Mouse (Mus musculus): ENCODE data around the gene Asb10. TPM values are rescaled to one million over a fixed set of nuclear protein-coding genes. Genes with fewer than 3 reads are reported as not detected.

The Asb10 gene
- polyA plus RNA-seq, 2 experiments, result 1.1 to 2.7 TPM

- Histone ChIP-seq H3K27me3 (ENCODE audit: control insufficient read depth, insufficient read depth, low read length) (peaks cover 57% of the 10 kb centered on the region), H3K4me1 (ENCODE audit: control insufficient read depth, insufficient read depth, low read length) (peaks cover 4% of the 10 kb centered on the region; the same call in 1 of the 2 replicates), H3K4me2 (replicated peaks; ENCODE audit: low read depth, low read length, severe bottlenecking) (no peak overlapping the region), H3K9me3 (ENCODE audit: control insufficient read depth, low read length) (no peaks in the 10 kb centered on the region), H3K4me3 (replicated peaks; ENCODE audit: low read length) (no peak overlapping the region), H3K9ac (ENCODE audit: low read depth, low read length, severe bottlenecking) (no peak overlapping the region), H3K27ac (replicated peaks; ENCODE audit: low read depth, low read length) (no peak overlapping the region), H3K36me3 (ENCODE audit: control insufficient read depth, insufficient read depth, low read length) (no peaks in the 10 kb centered on the region)
- TF ChIP-seq POLR2A (IDR thresholded peaks at IDR 0.05; ENCODE audit: borderline replicate concordance, extremely low read depth, insufficient read depth, insufficient read length), result no peak
- no peak for DNase-seq (ENCODE audit: low spot score)
- ATAC-seq (ENCODE audit: low FRiP score, low read depth), result no peak
- 58% methylated on average over 8 of the region's 8 CpGs for WGBS
These were observed 19.4 kb downstream of the Asb10 start for GRCm38 (mm10) chr5:24521366-24521765.

GRCm38 (mm10) chr5:24512271-24512670 is 28.5 kb downstream of the Asb10 start:
- ATAC-seq (ENCODE audit: low FRiP score, low read depth) (no peak), DNase-seq (ENCODE audit: low spot score) (no peak)
- no peak overlapping the region for H3K27ac ChIP-seq (replicated peaks; ENCODE audit: low read depth, low read length)
- no peak for TF ChIP-seq POLR2A (IDR thresholded peaks at IDR 0.05; ENCODE audit: borderline replicate concordance, extremely low read depth, insufficient read depth, insufficient read length)
- H3K4me3 ChIP-seq (replicated peaks; ENCODE audit: low read length), result no peak overlapping the region
- WGBS, result 55% methylated on average over 8 of the region's 8 CpGs
- no peak overlapping the region for H3K9ac ChIP-seq (ENCODE audit: low read depth, low read length, severe bottlenecking)
- H3K27me3 ChIP-seq (ENCODE audit: control insufficient read depth, insufficient read depth, low read length), result no peaks in the 10 kb centered on the region
- H3K4me2 ChIP-seq (replicated peaks; ENCODE audit: low read depth, low read length, severe bottlenecking), result no peak overlapping the region
- H3K36me3 ChIP-seq (ENCODE audit: control insufficient read depth, insufficient read depth, low read length), result no peaks in the 10 kb centered on the region
- no peaks in the 10 kb centered on the region for H3K4me1 ChIP-seq (ENCODE audit: control insufficient read depth, insufficient read depth, low read length)
- no peaks in the 10 kb centered on the region for H3K9me3 ChIP-seq (ENCODE audit: control insufficient read depth, low read length)

GRCm38 (mm10) chr5:24510635-24511034 is 30.1 kb downstream of the Asb10 start:
- no peak for ATAC-seq (ENCODE audit: low FRiP score, low read depth)
- no peaks in the 10 kb centered on the region for H3K36me3 ChIP-seq (ENCODE audit: control insufficient read depth, insufficient read depth, low read length)
- H3K9ac ChIP-seq (ENCODE audit: low read depth, low read length, severe bottlenecking), result no peak overlapping the region

GRCm38 (mm10) chr5:24508406-24508805 is 32.4 kb downstream of the Asb10 start:
- 93% methylated on average over 7 of the region's 7 CpGs for WGBS
- no peak for TF ChIP-seq POLR2A (IDR thresholded peaks at IDR 0.05; ENCODE audit: borderline replicate concordance, extremely low read depth, insufficient read depth, insufficient read length)
- Histone ChIP-seq H3K4me1 (ENCODE audit: control insufficient read depth, insufficient read depth, low read length) (no peaks in the 10 kb centered on the region), H3K36me3 (ENCODE audit: control insufficient read depth, insufficient read depth, low read length) (no peaks in the 10 kb centered on the region), H3K4me2 (replicated peaks; ENCODE audit: low read depth, low read length, severe bottlenecking) (no peak overlapping the region), H3K27ac (replicated peaks; ENCODE audit: low read depth, low read length) (no peak overlapping the region), H3K9ac (ENCODE audit: low read depth, low read length, severe bottlenecking) (no peak overlapping the region), H3K4me3 (replicated peaks; ENCODE audit: low read length) (no peak overlapping the region), H3K27me3 (ENCODE audit: control insufficient read depth, insufficient read depth, low read length) (peaks cover 15% of the 10 kb centered on the region; the same call in 1 of the 2 replicates), H3K9me3 (ENCODE audit: control insufficient read depth, low read length) (no peaks in the 10 kb centered on the region)
- DNase-seq (ENCODE audit: low spot score) (no peak), ATAC-seq (ENCODE audit: low FRiP score, low read depth) (no peak)

More at GRCm38 (mm10) chr5:24510635-24511034, 30.1 kb downstream of the Asb10 start:
- H3K4me3 ChIP-seq (replicated peaks; ENCODE audit: low read length), result no peak overlapping the region
- TF ChIP-seq POLR2A (IDR thresholded peaks at IDR 0.05; ENCODE audit: borderline replicate concordance, extremely low read depth, insufficient read depth, insufficient read length), result no peak
- WGBS, result 51% methylated on average over 11 of the region's 11 CpGs
- H3K9me3 ChIP-seq (ENCODE audit: control insufficient read depth, low read length), result no peaks in the 10 kb centered on the region
- H3K27ac ChIP-seq (replicated peaks; ENCODE audit: low read depth, low read length), result no peak overlapping the region
- DNase-seq (ENCODE audit: low spot score), result no peak
- H3K27me3 ChIP-seq (ENCODE audit: control insufficient read depth, insufficient read depth, low read length), result 0 out of 2 replicates have a peak, but pooled peaks cover under 1% of the 10 kb centered on the region
- H3K4me1 ChIP-seq (ENCODE audit: control insufficient read depth, insufficient read depth, low read length), result no peaks in the 10 kb centered on the region
- no peak overlapping the region for H3K4me2 ChIP-seq (replicated peaks; ENCODE audit: low read depth, low read length, severe bottlenecking)

GRCm38 (mm10) chr5:24505513-24505912 is 35.3 kb downstream of the Asb10 start:
- no peak overlapping the region for H3K27ac ChIP-seq (replicated peaks; ENCODE audit: low read depth, low read length)
- H3K4me3 ChIP-seq (replicated peaks; ENCODE audit: low read length), result no peak overlapping the region
- no peak for TF ChIP-seq POLR2A (IDR thresholded peaks at IDR 0.05; ENCODE audit: borderline replicate concordance, extremely low read depth, insufficient read depth, insufficient read length)
- no peaks in the 10 kb centered on the region for H3K9me3 ChIP-seq (ENCODE audit: control insufficient read depth, low read length)
- H3K4me1 ChIP-seq (ENCODE audit: control insufficient read depth, insufficient read depth, low read length), result no peaks in the 10 kb centered on the region
- no peak overlapping the region for H3K9ac ChIP-seq (ENCODE audit: low read depth, low read length, severe bottlenecking)
- ATAC-seq (ENCODE audit: low FRiP score, low read depth), result no peak
- no peak overlapping the region for H3K4me2 ChIP-seq (replicated peaks; ENCODE audit: low read depth, low read length, severe bottlenecking)
- DNase-seq (ENCODE audit: low spot score), result no peak
- peaks cover 24% of the 10 kb centered on the region for H3K36me3 ChIP-seq (ENCODE audit: control insufficient read depth, insufficient read depth, low read length)
- whole genome bisulfite sequencing, result 54% methylated on average over 2 of the region's 2 CpGs
- peaks cover 15% of the 10 kb centered on the region; the same call in 1 of the 2 replicates for H3K27me3 ChIP-seq (ENCODE audit: control insufficient read depth, insufficient read depth, low read length)

GRCm38 (mm10) chr5:24502786-24503185 is 38.0 kb downstream of the Asb10 start:
- Histone ChIP-seq H3K36me3 (ENCODE audit: control insufficient read depth, insufficient read depth, low read length) (peaks cover 50% of the 10 kb centered on the region), H3K27me3 (ENCODE audit: control insufficient read depth, insufficient read depth, low read length) (peaks cover 15% of the 10 kb centered on the region; the same call in 1 of the 2 replicates), H3K9ac (ENCODE audit: low read depth, low read length, severe bottlenecking) (no peak overlapping the region), H3K27ac (replicated peaks; ENCODE audit: low read depth, low read length) (no peak overlapping the region), H3K4me2 (replicated peaks; ENCODE audit: low read depth, low read length, severe bottlenecking) (no peak overlapping the region), H3K4me3 (replicated peaks; ENCODE audit: low read length) (no peak overlapping the region), H3K4me1 (ENCODE audit: control insufficient read depth, insufficient read depth, low read length) (no peaks in the 10 kb centered on the region), H3K9me3 (ENCODE audit: control insufficient read depth, low read length) (no peaks in the 10 kb centered on the region)
- TF ChIP-seq POLR2A (IDR thresholded peaks at IDR 0.05; ENCODE audit: borderline replicate concordance, extremely low read depth, insufficient read depth, insufficient read length), result no peak
- 62% methylated on average over 4 of the region's 4 CpGs for WGBS
- DNase-seq (ENCODE audit: low spot score) (no peak), ATAC-seq (ENCODE audit: low FRiP score, low read depth) (no peak)
